Mouse (Mus musculus) small intestine, adult 2 months (tissue): Measurements from ENCODE around the gene Arhgap29. TPM values are rescaled to one million over a fixed set of nuclear protein-coding genes. Genes with fewer than 3 reads are reported as not detected.

Source experiments
- H3K27ac ChIP-seq: fragments of 200-500 bp; 2 replicates; pipeline ENCODE4 v1.5.1; 2012; ENCODE audit warnings: low read depth, low read length, control low read depth, inconsistent platforms; ENCODE audit not compliant: insufficient read depth
- H3K27me3 ChIP-seq: fragments of 200-500 bp; 2 replicates; pipeline ENCODE4 v1.6.1; 2012; ENCODE audit warnings: mild to moderate bottlenecking, moderate library complexity, low read length, inconsistent platforms; ENCODE audit not compliant: control insufficient read depth, insufficient read depth
- H3K36me3 ChIP-seq: fragments of 200-500 bp; 2 replicates; pipeline ENCODE4 v1.6.1; 2012; ENCODE audit warnings: mild to moderate bottlenecking, low read length, control low read depth, inconsistent platforms; ENCODE audit not compliant: control insufficient read depth, insufficient read depth
- H3K4me1 ChIP-seq: fragments of 200-500 bp; 2 replicates; pipeline ENCODE4 v1.6.1; 2012; ENCODE audit warnings: low read length, inconsistent platforms, mixed read lengths; ENCODE audit not compliant: control insufficient read depth, insufficient read depth, insufficient read length
- H3K4me3 ChIP-seq: fragments of 200-500 bp; 2 replicates; pipeline ENCODE4 v1.5.1; 2012; ENCODE audit warnings: low read depth, mild to moderate bottlenecking, control low read depth, inconsistent platforms, low read length, moderate library complexity
- CTCF ChIP-seq: fragments of 200-500 bp; IDR thresholded peaks from 2 replicates; pipeline ENCODE4 v1.5.1; 2012; ENCODE audit warnings: low read depth, mild to moderate bottlenecking, control low read depth, inconsistent platforms, low read length, moderate library complexity, mixed read lengths; ENCODE audit not compliant: insufficient replicate concordance, insufficient read length; ENCODE audit errors: extremely low read depth
- POLR2A ChIP-seq: fragments of 200-500 bp; IDR thresholded peaks from 2 replicates; pipeline ENCODE4 v1.6.1; 2012; ENCODE audit warnings: low read depth, mild to moderate bottlenecking, control low read depth, inconsistent platforms, low read length, moderate library complexity
- WGBS: fragments of 180-500 bp; shearing (Covaris S2); methylation state at CpG from one replicate; pipeline ENCODE4 v1.1.7; 2018; 5-methylcytosine and 5-hydroxymethylcytosine counted together
- polyA plus RNA-seq: library from polyadenylated mRNA; depleted of rRNA; stranded (reverse); fragments of >200 nt; gene quantifications from 2 replicates; pipeline ENCODE4 v1.2.3, GENCODE M21; 2012; rRNA removed

Arhgap29 gene
- polyA plus RNA-seq = 3.3 TPM in 2 replicates

DNA sequence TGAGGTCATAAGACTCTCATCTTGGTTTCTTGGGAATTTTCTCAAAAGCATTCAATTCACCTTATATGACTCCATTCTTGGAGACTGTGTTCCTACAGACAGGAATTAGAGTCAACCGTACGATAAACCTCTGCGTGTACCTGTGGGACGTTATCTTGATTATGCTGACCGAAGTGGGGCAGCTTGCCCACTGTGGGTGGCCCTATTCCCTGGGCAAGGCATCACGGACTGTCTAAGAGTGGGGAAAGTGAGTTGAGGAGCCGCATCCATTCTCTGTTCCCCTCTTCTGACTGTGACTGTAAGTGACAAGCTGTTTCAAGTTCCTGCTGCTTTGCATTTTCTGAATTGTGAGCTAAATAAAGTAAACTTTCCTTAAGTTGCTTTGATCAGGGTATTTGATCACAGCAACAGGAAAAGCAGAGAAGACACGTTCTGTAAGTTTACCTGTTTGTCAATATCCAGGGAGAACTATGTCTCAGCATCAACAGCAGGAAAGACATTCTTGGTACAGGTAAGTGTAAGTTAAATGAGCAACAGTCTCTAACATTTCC lies at the start of gene Arhgap29:
Gene Arhgap29, plus strand, starts transcription at position 501 of the 551 bp plus-strand sequence.
- TF ChIP-seq POLR2A = no peak
- no peak for TF ChIP-seq CTCF
- 91% methylated on average over 8 of the region's 8 CpGs for WGBS

DNA sequence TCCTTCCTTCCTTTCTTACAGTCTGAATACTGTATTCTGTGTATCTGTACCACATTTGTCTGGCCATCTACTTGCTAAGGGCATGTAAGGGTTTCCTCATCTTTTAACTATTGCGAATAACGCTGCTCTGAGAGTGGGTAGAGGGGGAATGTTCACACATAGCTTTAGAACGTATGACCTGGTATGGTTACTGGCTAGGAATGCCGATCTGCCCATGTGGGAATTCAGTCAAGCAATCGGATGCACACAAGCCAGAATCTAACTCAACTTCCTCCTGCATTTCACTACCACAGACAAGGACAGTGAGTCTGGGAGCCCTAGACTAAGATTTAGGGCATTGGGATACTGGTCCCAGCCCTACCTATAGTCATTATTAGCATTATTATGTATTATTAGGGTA lies 49.6 kb upstream of the Arhgap29 start:
- peaks cover 3% of the 10 kb centered on the region for H3K27me3 ChIP-seq
- no peaks in the 10 kb centered on the region for H3K36me3 ChIP-seq
- TF ChIP-seq POLR2A = no peak
- no peak for TF ChIP-seq CTCF
- H3K4me3 ChIP-seq = no peak overlapping the region
- no peaks in the 10 kb centered on the region for H3K4me1 ChIP-seq
- 88% methylated on average over 5 of the region's 5 CpGs for WGBS
- H3K27ac ChIP-seq = no peak overlapping the region

More for the DNA sequence above, at the start of gene Arhgap29:
- no peaks in the 10 kb centered on the region for H3K36me3 ChIP-seq
- H3K27ac ChIP-seq = no peak within 1 kb of the TSS
- H3K4me1 ChIP-seq = no peaks in the 10 kb centered on the region; the same call in none of the 2 replicates
- 0 out of 2 replicates have a peak, but pooled peaks cover 4% of the 10 kb centered on the region for H3K27me3 ChIP-seq
- peak within 1 kb of the TSS; percentile 76 for H3K4me3 ChIP-seq

DNA sequence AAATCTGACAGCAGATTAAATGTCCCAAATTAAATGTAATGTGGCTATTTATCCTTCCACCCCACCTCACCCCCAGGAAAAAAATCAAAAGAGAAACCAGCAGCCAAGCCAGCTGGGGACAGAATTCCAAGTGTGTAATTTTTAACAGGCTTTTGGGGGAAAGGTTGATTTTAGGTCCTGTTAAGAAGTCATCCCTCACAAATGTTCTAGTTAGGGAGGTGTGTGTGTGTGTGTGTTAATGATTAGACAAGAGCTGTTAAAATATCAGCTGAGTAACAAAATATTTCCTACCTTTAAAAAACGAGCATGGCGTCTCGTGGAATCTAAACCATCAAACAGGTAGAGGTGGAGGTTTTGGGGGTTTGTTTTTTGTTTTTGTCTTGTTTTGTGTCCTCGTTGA lies 49.1 kb upstream of the Arhgap29 start:
- no peak for TF ChIP-seq CTCF
- no peak for TF ChIP-seq POLR2A
- Histone ChIP-seq H3K27ac (no peak overlapping the region), H3K4me1 (no peaks in the 10 kb centered on the region), H3K27me3 (peaks cover 3% of the 10 kb centered on the region), H3K4me3 (no peak overlapping the region), H3K36me3 (no peaks in the 10 kb centered on the region)
- WGBS = 29% methylated on average over 4 of the region's 4 CpGs

- TF ChIP-seq CTCF = no peak
- no peak for TF ChIP-seq POLR2A
- H3K4me3 ChIP-seq = no peak overlapping the region
- no peak overlapping the region for H3K27ac ChIP-seq
- no peaks in the 10 kb centered on the region for H3K4me1 ChIP-seq
- H3K36me3 ChIP-seq = no peaks in the 10 kb centered on the region
- peaks cover 3% of the 10 kb centered on the region for H3K27me3 ChIP-seq
- WGBS = 71% methylated on average over 8 of the region's 8 CpGs
These were observed 48.6 kb upstream of the Arhgap29 start for GRCm38 (mm10) chr3:121903695-121904094.

DNA sequence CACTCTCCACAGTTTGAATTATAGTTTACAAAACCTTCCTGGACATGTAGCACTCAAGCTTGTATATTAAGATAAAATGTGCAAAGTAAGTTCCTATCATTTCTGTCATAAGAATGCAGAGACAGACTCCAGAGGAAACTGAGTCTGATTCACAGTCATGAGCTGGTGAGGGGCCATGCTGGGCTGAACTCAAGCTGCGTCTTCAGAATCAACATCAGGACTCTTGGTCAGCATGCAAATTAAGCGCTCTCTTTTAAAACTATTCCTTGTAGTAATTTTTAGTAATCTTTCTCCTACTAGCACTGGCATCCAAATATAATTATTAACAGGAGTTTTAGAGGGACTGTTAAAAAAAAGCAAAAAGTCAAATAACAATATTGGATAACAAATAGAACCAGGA lies 47.9 kb upstream of the Arhgap29 start:
- Histone ChIP-seq H3K4me3 (no peak overlapping the region), H3K36me3 (no peaks in the 10 kb centered on the region), H3K4me1 (no peaks in the 10 kb centered on the region), H3K27me3 (peaks cover 3% of the 10 kb centered on the region; the same call in 1 of the 2 replicates), H3K27ac (no peak overlapping the region)
- WGBS = 94% methylated on average over 2 of the region's 2 CpGs
- TF ChIP-seq POLR2A (no peak), CTCF (no peak)

DNA sequence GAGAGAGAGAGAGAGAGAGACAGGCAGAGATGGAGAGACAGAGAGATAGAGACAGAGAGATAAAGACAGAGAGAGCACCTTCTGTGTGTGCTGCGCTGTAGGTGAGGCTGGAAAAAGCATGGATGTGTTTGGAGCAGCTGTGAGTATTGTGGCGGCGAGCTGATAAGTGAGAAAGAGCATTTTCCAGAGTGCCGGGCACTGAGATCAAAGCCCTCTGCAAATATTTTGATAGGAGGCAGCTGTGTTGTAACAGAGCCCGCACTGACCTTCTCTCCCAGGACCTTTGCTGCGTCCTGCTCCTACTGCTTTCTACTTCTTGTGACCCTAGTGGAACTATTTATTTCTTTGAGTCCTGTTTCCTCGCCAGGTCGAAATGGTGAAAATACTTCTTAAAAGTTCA lies 45.7 kb upstream of the Arhgap29 start:
- 13% methylated on average over 8 of the region's 8 CpGs for WGBS
- Histone ChIP-seq H3K27ac (no peak overlapping the region), H3K27me3 (peaks cover 3% of the 10 kb centered on the region; the same call in 1 of the 2 replicates), H3K36me3 (no peaks in the 10 kb centered on the region), H3K4me3 (no peak overlapping the region), H3K4me1 (no peaks in the 10 kb centered on the region)
- TF ChIP-seq CTCF (no peak), POLR2A (no peak)

DNA sequence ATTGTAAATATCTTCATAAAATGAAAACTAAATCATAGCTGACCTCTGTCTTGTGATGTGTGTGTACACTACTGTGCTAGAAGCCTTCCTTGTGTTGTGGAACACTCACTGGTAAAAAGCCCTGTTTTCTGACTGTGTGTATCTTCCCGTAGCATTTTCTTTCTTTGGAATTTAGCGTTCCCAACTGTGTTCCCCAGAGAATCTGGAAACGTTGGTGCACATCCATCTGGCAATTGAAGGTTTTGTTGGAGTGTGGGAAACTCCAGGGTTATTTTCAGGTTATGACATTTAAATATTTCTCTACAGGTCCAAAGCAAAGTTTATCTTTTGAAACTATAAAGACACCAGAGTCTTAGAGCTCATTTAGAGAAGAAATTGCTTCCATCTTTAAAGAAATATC lies 43.2 kb upstream of the Arhgap29 start:
- Histone ChIP-seq H3K4me3 (no peak overlapping the region), H3K36me3 (no peaks in the 10 kb centered on the region), H3K27ac (no peak overlapping the region), H3K4me1 (no peaks in the 10 kb centered on the region), H3K27me3 (peaks cover 3% of the 10 kb centered on the region; the same call in 1 of the 2 replicates)
- TF ChIP-seq POLR2A (no peak), CTCF (no peak)
- 70% methylated on average over 3 of the region's 3 CpGs for WGBS
